Mouse (Mus musculus): ENCODE data around the gene Pax2.
"Not testable (repeated sequence)": the region's sequence is repeated elsewhere in the genome, so short reads cannot be mapped to it uniquely, and the experiment has no call there.

DNA sequence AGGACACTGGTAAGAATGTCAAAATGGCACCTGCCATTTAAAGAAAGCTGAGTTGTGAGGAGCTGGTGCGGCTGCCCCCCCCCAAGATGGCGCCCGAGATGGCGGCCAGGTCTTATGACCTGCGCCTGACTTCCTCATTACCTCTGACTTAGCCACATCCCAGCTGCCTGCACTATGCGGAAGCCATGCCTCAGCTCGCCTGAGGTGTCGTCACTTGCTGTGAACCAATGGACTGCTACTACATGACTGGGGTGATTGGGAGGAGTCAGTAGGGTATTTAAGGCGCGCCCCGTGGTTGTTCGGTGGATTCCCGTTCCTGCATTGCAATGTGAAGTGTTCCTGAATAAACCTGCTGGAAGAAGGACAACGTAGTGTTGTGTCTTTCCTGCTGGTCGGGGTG, 86.8 kb downstream of the Pax2 start:
- TF ChIP-seq CTCF, EP300 (IDR thresholded peaks at IDR 0.05; ENCODE audit: low read depth): not testable (repeated sequence)
